Mouse (Mus musculus): ENCODE data around the gene 2510009E07Rik.

2510009E07Rik gene

DNA sequence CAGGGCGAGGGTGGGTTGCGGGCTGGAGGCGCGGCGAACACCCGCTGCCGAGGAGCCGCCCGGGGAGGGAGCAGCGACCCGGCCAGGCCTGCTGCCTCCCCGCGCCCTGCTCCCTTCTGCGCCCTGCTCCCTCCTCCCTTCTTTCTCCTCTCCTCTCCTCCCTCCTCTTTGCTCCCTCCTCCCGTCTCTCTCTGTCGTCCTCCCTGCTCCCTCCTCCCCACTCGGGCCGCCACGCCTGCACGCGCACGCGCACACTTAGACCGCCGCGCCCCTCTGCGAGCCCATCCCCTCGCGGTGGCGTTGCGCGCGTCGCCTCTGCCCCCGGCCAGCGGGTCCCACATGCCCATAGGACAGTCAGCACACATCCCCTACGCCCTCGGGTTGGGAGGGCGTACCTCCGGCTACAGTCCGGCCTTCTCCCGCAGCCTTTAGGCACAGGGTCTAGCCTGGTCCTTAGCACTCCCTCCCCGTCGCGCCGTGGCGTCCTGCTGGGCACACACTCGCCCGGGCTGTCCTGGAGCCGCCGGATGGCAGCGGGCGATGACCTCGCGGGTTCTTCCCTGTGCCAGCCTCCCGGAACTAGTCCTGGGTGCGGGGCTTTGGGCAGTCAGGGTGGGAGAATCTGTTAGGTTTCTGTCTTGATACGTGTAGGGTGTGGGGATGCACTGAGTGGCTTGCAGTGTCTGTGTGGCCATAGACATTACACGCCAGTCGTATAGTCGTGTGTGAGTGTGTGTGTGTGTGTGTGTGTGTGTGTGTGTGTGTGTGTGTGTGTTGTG is at the start of gene 2510009E07Rik:
2510009E07Rik (minus strand) TSS at position 203 of the 779 bp plus-strand sequence.
- in situ Hi-C loops (cut with MseI, MboI) = no loop called here

DNA sequence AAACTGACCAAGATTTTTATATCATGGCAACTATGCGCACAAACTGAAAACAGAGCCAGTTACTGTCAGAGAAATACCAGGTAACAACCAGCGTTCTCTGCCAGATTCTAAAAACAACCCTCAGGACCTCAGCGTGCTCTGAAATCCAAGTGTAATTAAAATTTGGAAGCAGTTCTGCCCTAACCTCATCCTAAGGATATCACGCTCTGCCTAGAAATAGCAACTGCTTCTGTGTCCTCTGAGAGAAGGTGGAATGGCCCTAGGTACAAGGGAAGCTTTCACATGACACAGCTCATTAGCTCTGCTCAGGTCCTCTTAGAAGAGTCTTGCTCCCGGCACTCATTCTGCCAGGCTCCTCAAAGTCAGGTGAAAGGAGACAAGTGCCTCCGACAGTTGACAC is 48.9 kb upstream of the 2510009E07Rik start:
- in situ Hi-C loops (cut with MseI, MboI) = no loop called here

DNA sequence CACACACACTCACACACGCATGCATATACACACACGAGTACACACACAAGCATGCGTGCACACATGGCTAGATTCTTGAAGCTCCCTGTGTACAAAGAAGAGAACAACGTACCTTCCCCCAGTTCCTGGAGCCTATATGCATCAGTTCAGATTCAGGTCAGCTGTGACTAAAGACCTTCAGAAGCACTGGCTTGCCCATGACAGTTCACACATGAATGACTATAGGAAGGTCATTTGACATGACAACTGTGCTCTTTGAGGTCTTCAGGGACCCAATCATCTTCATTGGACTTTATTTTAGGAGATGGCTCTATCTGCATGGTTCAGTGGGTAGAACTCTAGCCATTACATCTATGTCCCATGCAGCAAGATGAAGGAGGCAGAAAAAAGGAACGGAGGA is 48.4 kb upstream of the 2510009E07Rik start:
- in situ Hi-C loops (cut with MseI, MboI) = no loop called here

DNA sequence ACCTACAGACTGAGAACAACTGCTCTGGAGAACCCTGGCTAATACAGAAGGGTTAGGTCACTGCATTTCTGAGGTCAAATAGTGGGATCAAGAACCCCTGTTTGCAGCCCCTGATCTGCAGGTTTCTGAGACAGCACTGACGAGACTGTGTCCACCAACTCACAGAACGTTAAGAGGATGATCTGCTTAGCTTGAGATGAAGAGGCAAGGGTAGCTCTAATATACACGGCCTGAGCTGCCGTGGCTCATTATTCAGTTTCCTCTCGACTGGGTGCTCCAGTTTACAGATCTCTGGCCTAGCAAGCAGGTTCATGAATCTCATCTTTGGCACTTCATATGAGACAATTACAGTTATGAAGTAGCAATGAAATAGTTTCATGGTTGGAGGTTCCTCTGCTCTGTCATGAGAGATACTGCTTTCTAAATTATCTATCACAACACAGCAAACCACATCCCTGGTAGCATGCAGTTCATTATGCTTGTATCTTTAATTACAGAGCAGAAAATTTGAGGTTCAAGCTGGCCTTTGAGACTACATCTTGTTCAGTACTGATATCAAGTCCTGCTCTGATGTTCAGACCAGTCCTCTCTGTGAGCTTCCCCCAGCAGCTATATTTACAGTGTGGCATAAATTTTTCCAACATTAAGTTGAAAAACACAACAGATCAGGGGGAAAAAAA is 47.9 kb upstream of the 2510009E07Rik start:
- in situ Hi-C loops (cut with MseI, MboI) = no loop called here

DNA sequence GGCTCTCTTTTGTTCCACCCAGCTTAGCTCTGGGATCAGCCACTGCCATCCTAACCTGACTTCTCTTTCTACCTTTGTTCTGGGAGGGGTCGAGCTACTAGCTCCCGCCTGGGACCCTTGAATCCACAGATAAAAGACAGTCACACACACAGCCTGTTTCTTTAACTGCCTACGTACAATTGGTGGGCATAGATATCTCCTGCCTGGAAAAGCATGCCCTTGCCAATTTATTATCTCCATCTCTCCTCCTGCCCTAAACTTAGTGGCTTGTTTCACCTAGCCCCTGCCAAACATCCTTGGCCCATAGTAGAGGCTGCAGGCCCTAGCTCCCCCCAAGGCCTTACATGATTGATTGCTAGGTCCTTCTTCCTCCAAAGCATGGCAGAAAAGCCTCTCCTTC is 47.1 kb upstream of the 2510009E07Rik start:
- in situ Hi-C loops (cut with MseI, MboI) = no loop called here

DNA sequence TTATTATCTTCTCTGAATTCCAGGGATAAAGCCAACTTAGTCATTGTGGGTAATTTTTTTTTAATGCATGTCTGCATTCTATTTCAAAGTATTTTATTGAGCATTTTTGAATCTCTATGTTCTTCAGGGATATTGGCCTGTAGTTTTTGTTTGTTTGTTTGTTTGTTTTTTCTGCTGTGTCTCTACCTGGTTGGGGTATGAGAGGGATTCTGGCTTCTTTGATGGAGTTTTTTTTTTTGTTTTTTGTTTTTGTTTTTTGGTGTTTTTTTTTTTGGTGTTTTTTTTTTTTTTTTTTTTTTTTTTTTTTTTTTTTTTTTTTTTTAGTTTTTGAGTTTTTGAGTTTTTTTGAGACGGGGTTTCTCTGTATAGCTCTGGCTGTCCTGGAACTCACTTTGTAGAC is 41.2 kb upstream of the 2510009E07Rik start:
- in situ Hi-C loops (cut with MseI, MboI) = no loop called here

DNA sequence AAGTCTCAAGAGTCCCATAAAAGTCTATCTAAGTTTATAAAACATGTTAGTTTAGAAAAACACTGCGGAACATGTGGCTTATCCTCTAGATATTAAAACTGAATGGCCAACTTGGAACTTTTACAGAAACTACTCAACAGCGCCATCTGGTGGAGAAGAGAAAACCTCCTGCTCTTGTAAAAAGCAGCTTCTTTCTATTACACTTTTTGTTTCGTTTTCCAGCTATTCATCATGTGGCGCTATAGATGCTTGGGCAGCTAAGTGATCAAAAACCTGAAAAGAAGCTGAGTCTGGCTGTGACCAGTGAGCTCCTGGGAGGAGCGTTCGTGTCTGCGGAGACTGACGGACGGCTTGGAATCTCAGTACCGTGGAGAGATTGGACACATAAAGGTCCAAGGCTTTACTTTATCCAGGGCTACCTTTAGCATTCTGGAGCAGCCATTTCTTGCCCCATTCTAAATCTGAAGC is 33.5 kb upstream of the 2510009E07Rik start:
- in situ Hi-C loops (cut with MseI, MboI) = loop anchor here (5.0 to 10.0 kb wide), 2 partner anchors 111 to 113 kb away; no protein-coding TSS in a partner anchor

DNA sequence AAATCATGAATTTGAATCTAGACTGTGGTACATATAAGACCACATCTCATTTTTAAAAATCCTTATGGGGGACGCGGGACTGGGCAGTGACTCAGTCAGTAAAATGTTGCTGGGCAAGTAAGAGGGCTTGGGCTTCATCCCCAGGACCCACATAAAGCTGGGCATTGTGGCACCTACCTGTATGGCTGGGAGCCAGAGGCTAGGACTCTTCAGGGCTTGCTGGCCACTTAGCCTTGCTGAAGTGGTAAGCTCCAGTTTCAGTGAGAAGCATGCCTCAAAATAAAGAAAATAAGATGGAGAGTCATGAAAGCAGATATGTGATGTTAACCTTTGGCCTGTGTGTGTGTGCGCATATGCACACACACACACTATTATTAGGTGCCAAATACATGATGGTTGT is 33.0 kb upstream of the 2510009E07Rik start:
- in situ Hi-C loops (cut with MseI, MboI) = loop anchor here (5.0 to 10.0 kb wide), 2 partner anchors 110 to 113 kb away; no protein-coding TSS in a partner anchor

DNA sequence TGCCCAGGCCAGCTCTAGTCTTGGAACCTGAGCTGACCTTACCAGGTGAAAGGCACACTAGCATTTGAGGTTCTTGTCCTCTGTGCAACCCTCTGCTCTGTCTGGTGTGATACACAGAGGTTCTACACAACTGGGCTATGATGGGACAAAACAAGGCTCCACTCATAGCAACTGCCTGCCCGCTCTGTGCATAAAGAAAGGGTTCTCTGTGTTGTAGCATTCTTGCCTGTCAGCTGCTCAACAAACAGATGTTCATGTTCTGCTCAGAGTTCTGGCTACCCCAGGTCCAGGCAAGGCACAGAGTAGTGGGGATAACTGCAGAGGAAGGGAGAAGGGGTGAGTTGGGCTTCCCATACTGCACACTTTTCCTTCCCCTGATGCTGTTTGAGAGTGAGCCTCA is 29.8 kb upstream of the 2510009E07Rik start:
- in situ Hi-C loops (cut with MseI, MboI) = loop anchor here in 1 of 2 experiments (10.0 kb wide), 1 partner anchor 109 kb away; no protein-coding TSS in a partner anchor

DNA sequence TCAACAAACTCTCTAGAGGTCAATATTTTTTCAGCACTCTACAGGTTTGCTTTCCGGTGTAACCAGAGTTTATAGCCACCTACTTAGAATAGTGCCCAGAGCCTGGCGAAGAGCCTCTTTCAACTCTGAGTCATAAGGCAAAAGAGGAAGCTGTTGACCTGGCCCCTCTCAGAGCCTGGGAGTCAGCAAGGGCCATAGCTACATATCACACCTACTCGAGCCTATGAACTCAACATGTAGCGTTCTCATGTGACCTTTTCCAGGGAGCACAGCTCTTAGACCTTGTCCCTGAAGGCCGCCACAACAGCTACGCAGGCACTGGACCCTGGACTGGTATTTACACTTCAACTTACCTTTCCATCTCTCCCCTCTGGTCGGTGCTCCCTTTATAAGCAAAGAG is 25.3 kb upstream of the 2510009E07Rik start:
- in situ Hi-C loops (cut with MseI, MboI) = loop anchor here in 1 of 2 experiments (10.0 kb wide), 1 partner anchor 105 kb away; no protein-coding TSS in a partner anchor

DNA sequence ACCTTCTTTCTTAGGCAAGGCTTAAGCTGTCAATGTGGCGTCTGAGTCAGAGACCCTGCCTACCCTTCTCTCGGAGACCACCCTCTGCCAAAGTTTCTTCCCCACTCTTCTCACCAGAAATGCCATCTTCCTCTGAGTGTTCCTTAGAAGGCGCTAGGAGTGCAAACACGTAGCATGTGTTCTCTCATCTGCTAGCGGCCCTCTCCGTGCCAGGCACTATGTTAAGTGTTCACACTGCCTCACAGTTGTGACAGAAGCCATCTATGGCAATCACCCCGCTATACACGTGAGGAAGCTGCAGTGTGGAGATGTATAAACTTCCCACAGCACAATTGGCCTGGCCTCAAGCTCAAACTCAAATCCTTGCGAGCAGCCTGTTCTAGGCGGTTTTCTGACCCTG is 20.1 kb upstream of the 2510009E07Rik start:
- in situ Hi-C loops (cut with MseI, MboI) = no loop called here

DNA sequence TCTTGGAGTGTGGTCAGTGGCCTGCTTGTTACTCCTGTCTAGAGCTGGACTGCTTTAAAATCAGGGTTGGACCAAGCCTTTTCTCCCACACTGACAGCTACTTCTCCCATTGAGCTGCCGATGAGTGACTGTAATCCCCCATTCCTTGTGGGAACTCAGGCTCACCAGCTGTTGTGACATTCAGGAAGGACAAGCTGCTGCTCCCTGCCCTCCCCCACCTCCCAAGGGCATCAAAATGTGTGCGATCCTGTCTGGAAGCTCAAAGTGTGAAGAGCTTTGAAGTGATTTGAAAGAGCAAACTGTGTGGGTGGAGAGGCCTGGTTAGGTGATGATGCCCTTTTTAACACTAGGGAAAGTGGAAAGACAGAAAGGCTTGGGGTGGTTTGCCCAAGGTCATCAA is 15.9 kb upstream of the 2510009E07Rik start:
- in situ Hi-C loops (cut with MseI, MboI) = no loop called here

DNA sequence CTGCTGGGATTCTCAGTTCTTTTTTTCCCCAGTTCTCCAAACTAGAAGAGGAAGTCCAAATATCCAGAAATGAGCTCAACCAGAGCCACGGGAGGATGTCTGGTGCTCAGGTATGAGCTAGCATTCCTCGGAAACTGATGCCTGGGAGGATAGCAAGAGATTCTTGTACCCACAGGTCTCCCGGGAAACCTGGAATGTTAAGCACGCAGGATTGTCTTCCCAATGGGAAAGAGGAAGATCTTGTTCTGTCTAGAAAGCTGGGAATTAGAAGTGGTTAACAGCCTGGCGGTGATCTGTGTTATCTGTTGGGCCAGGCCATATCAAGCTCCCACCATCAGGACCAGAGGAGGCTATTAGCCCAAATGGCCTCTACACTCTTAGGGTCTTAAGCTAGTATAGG is 10.2 kb upstream of the 2510009E07Rik start:
- in situ Hi-C loops (cut with MseI, MboI) = no loop called here

DNA sequence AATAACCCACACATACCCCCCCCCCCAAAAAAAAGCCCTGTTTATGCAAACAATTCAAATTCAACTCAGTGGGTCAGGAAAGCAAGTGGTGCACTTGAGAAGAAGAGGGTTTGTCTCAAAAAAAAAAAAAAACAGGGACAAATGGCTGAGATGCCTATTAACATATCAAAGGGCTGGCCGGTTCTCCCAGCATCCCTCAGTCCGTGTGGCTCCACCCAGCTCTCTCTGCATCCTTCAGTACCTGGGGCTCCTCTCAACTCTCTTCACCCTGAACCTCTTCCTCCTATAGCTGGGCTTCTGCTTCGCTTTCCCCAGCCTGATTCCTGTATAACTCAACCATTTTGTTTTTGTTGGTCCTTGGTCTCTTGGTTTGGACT is 7.8 kb upstream of the 2510009E07Rik start:
- in situ Hi-C loops (cut with MseI, MboI) = no loop called here

DNA sequence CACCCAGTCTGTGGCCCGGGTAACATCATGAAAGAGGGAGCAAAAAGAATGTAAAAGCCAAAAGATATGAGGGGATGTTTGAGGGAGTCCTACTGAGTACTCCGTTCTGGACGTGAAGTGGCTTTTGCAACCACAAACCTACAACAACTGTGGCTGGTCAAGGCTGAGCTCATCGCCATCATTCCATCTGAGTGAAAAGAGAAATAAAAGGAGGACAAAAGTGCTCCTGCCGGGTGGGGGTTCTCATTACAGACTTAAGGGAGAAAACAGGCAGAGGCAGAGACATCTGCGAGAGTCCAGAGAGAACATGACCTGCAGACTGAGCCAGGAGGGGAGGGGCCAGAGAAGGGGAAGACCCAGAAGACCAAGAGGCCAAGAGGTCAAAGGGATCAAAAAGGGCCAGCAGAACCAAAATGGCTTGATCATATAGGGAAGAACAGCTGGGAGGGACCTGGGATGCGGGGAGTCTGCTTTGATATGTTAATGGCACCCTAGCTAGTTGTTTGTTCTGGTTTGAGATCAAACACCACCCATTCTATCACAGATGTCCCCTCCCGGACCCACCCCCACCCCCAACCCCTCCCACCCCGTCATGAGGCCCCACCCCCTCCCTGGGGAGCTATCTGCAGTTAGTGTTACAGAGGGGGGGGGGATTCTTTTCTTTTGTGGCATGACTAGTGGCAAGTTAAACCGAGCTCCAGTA is 7.3 kb upstream of the 2510009E07Rik start:
- in situ Hi-C loops (cut with MseI, MboI) = no loop called here

DNA sequence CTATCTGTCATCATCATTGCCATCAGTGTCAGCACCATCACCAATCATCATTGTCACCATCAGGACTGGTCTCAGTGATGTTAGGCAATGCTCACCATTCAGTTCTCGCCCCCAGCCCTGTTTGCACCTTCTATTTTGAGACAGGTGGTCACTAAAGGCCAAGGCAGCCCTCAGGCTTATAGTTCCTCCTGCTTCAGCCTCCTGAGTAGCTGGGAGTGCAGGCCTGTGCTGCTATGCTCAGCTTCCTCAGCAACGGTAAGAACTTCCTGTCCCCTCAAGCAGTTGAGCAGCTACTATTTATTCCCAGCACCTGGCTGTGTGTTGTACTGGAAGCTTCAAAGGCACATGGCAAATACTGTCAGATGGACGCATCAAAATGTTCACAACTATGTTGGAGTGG is 3.7 kb upstream of the 2510009E07Rik start:
- in situ Hi-C loops (cut with MseI, MboI) = no loop called here

DNA sequence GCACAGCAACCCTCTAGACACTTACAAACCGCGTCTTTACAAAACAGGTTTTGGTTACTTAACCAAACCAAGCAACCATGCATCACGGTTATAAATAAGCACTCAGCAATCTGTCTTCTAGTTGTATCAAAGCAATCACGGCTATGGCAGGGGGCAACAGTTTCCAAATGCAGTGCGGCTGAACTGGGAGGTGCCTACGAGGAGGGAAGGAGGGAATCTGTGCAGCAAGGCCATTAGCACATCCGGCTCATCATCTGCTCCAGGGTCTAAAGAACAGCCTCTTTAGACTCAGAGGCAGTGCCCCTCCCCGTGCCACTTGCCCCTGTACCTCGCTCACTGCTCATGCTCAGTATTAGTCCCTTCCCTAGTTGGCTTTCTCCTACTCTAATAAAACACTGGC is 2.5 kb upstream of the 2510009E07Rik start:
- in situ Hi-C loops (cut with MseI, MboI) = no loop called here

DNA sequence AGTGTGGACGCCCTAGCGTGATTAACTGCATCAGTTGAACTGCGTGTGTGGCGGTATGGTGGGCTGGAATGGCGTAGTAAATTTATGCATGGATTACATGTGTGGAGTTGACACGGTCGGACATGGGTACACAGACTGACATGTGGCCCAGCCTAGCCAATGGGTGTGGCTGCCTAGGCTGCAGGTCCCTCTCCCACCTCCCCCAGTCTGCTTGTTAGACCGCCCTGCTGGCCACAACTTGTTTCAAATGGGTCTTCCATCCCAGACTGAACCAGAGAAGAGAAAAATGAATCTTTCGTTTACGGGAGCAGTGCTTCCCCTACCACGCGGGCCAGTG is 745 bp upstream of the 2510009E07Rik start:
- in situ Hi-C loops (cut with MseI, MboI) = no loop called here

DNA sequence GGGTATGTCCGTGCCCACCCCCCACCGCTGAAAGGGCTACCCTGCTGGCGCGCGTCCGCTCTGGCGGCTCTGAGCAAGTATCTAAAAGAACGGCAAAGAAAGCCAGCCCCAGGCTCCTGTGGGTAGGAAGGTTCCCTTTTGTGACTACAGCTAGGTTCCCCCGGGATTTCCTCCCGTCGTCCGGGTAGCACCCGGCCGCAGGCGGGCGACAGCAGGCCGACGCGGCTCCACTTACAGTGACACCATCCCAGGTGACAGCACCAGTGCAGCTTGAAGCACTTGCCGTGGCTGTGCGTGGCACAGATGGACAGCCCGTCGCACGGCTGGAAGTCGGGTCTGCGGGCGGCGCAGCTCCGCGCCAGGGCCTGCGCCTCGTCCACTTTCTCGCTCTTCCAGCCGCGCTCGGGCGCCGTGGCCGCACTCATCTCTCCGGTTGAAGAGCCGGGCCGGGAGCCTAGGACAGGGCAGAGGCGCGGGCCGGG is 443 bp downstream of the 2510009E07Rik start:
- in situ Hi-C loops (cut with MseI, MboI) = no loop called here

DNA sequence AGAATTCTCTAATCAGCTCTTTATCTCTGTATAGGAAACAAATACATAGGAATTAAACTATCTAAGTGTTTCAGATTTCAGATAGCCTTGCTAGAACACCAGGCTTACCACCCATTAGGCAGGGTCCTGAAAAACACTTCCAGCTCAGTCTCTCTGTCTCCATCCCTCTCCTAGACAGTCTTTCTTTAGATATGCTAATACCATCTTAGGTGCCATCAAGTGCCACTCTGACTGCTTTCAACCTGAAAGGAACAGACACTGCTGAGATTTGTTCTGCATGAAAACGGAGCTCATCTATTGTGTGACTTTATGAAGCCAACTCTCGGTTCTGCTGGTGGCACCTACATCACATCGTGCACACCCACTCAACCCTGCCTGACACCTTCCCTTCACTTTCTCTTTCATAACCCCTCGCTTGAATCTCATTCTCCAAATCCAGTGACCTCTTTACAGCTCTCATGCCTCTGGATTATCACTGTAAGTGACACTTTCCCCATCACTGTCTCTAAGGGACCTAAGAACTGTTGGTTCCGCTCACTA is 4.2 kb downstream of the 2510009E07Rik start:
- in situ Hi-C loops (cut with MseI, MboI) = no loop called here

DNA sequence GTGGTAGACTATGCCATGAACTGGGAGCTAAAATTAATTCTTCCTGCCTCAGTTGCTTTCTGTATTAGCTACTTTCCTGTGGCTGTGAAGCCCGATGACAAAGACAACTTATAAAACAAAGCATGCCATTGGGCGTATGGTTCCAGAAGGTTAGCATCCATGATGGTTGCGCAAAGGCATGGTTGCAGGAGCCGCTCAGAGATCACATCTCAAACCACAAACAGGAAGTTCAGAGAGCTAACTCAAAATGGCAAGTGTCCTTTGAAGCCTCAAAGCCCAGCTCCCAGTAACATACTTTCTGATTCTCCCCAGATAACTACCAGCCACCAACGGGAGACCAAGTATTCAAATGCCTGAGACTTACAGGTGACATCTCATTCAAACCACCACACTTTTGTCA is 5.3 kb downstream of the 2510009E07Rik start:
- in situ Hi-C loops (cut with MseI, MboI) = no loop called here

DNA sequence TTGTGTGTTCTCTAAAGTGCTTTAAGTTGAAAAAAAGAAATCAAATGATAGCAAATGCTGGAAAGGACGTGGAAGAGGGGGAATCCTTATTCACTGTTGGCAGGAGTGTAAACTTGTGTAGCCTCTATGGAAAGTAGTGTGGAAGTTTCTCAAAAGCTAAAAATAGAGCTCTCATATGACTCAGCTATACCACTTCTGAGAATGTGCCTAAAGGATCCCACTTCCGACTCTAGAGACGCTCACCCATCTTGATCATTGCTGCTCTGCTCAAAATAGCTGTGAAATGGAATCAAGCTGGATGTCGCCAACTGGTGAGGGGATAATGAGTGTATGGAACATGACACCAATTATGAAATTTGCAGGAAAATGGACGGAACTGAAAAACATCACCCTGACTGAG is 7.1 kb downstream of the 2510009E07Rik start:
- in situ Hi-C loops (cut with MseI, MboI) = no loop called here
